Mouse (Mus musculus): ENCODE data around the gene Bak1. TPM values are rescaled to one million over a fixed set of nuclear protein-coding genes. Genes with fewer than 3 reads are reported as not detected.
"Not testable (repeated sequence)": the region's sequence is repeated elsewhere in the genome, so short reads cannot be mapped to it uniquely, and the experiment has no call there.

Bak1 gene
- polyA plus RNA-seq, 2 experiments = 11.1 to 48.6 TPM

GRCm38 (mm10) chr17:26985503-26986179 is 43.2 kb downstream of the Bak1 start:
- Histone ChIP-seq H3K4me2 (replicated peaks; ENCODE audit: low read depth, low read length, severe bottlenecking) (no peak overlapping the region), H3K4me3 (replicated peaks; ENCODE audit: low read length) (no peak overlapping the region), H3K9me3 (ENCODE audit: control insufficient read depth, low read length) (no peaks in the 10 kb centered on the region), H3K27ac (replicated peaks; ENCODE audit: low read depth, low read length) (no peak overlapping the region), H3K4me1 (ENCODE audit: control insufficient read depth, insufficient read depth, low read length) (no peaks in the 10 kb centered on the region), H3K9ac (ENCODE audit: low read depth, low read length, severe bottlenecking) (no peak overlapping the region), H3K36me3 (ENCODE audit: control insufficient read depth, insufficient read depth, low read length) (no peaks in the 10 kb centered on the region), H3K27me3 (ENCODE audit: control insufficient read depth, insufficient read depth, low read length) (no peaks in the 10 kb centered on the region)
- no peak for TF ChIP-seq POLR2A (IDR thresholded peaks at IDR 0.05; ENCODE audit: borderline replicate concordance, extremely low read depth, insufficient read depth, insufficient read length)
- ATAC-seq (ENCODE audit: low FRiP score, low read depth) (no peak), DNase-seq (ENCODE audit: low spot score) (no peak)
- 86% methylated on average over 10 of the region's 10 CpGs for WGBS

- no peak for TF ChIP-seq POLR2A (IDR thresholded peaks at IDR 0.05; ENCODE audit: borderline replicate concordance, extremely low read depth, insufficient read depth, insufficient read length)
- H3K27me3 ChIP-seq (ENCODE audit: control insufficient read depth, insufficient read depth, low read length) = no peaks in the 10 kb centered on the region
- H3K9me3 ChIP-seq (ENCODE audit: control insufficient read depth, low read length) = no peaks in the 10 kb centered on the region
- DNase-seq (ENCODE audit: low spot score) = no peak
- no peak overlapping the region for H3K27ac ChIP-seq (replicated peaks; ENCODE audit: low read depth, low read length)
- peaks cover 11% of the 10 kb centered on the region for H3K36me3 ChIP-seq (ENCODE audit: control insufficient read depth, insufficient read depth, low read length)
- H3K4me3 ChIP-seq (replicated peaks; ENCODE audit: low read length) = no peak overlapping the region
- no peaks in the 10 kb centered on the region for H3K4me1 ChIP-seq (ENCODE audit: control insufficient read depth, insufficient read depth, low read length)
- no peak overlapping the region for H3K9ac ChIP-seq (ENCODE audit: low read depth, low read length, severe bottlenecking)
- WGBS = 93% methylated on average over 4 of the region's 4 CpGs
- no peak overlapping the region for H3K4me2 ChIP-seq (replicated peaks; ENCODE audit: low read depth, low read length, severe bottlenecking)
- ATAC-seq (ENCODE audit: low FRiP score, low read depth) = no peak
Measured at GRCm38 (mm10) chr17:26983382-26983781, 45.4 kb downstream of the Bak1 start.

GRCm38 (mm10) chr17:26981050-26981449 is 47.8 kb downstream of the Bak1 start:
- TF ChIP-seq POLR2A (IDR thresholded peaks at IDR 0.05; ENCODE audit: borderline replicate concordance, extremely low read depth, insufficient read depth, insufficient read length) = no peak
- Histone ChIP-seq H3K27me3 (ENCODE audit: control insufficient read depth, insufficient read depth, low read length) (no peaks in the 10 kb centered on the region), H3K4me1 (ENCODE audit: control insufficient read depth, insufficient read depth, low read length) (no peaks in the 10 kb centered on the region), H3K36me3 (ENCODE audit: control insufficient read depth, insufficient read depth, low read length) (peaks cover 34% of the 10 kb centered on the region), H3K4me3 (replicated peaks; ENCODE audit: low read length) (no peak overlapping the region), H3K9ac (ENCODE audit: low read depth, low read length, severe bottlenecking) (no peak overlapping the region), H3K27ac (replicated peaks; ENCODE audit: low read depth, low read length) (no peak overlapping the region), H3K4me2 (replicated peaks; ENCODE audit: low read depth, low read length, severe bottlenecking) (no peak overlapping the region), H3K9me3 (ENCODE audit: control insufficient read depth, low read length) (no peaks in the 10 kb centered on the region)
- ATAC-seq (ENCODE audit: low FRiP score, low read depth) (no peak), DNase-seq (ENCODE audit: low spot score) (no peak)
- WGBS = 67% methylated on average over 2 of the region's 2 CpGs

GRCm38 (mm10) chr17:26979426-26979825 is 49.4 kb downstream of the Bak1 start:
- Histone ChIP-seq H3K36me3 (ENCODE audit: control insufficient read depth, insufficient read depth, low read length) (peaks cover 49% of the 10 kb centered on the region), H3K4me2 (replicated peaks; ENCODE audit: low read depth, low read length, severe bottlenecking) (no peak overlapping the region), H3K9me3 (ENCODE audit: control insufficient read depth, low read length) (no peaks in the 10 kb centered on the region), H3K4me3 (replicated peaks; ENCODE audit: low read length) (no peak overlapping the region), H3K9ac (ENCODE audit: low read depth, low read length, severe bottlenecking) (no peak overlapping the region), H3K27me3 (ENCODE audit: control insufficient read depth, insufficient read depth, low read length) (no peaks in the 10 kb centered on the region), H3K27ac (replicated peaks; ENCODE audit: low read depth, low read length) (no peak overlapping the region), H3K4me1 (ENCODE audit: control insufficient read depth, insufficient read depth, low read length) (no peaks in the 10 kb centered on the region)
- DNase-seq (ENCODE audit: low spot score) (no peak), ATAC-seq (ENCODE audit: low FRiP score, low read depth) (no peak)
- WGBS = 65% methylated on average over 2 of the region's 2 CpGs
- no peak for TF ChIP-seq POLR2A (IDR thresholded peaks at IDR 0.05; ENCODE audit: borderline replicate concordance, extremely low read depth, insufficient read depth, insufficient read length)

DNA sequence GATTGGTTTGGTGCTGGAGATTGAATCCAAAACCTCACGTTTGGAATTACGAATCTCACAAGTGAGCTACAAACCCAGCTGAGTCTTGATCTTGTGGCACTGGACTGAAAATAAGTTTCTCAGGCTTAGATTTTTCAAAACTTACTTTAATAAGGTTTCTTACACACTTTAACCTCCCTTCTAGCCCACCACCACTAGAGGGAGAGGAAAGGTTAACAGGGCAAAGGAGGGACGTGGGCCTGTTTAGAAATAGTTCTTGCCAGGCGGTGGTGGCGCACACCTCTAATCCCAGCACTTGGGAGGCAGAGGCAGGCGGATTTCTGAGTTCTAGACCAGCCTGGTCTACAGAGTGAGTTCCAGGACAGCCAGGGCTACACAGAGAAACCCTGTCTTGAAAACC is 51.5 kb downstream of the Bak1 start:
- not testable (repeated sequence) for H3K4me2 ChIP-seq (replicated peaks; ENCODE audit: low read depth, low read length, severe bottlenecking); H3K9ac ChIP-seq (ENCODE audit: low read depth, low read length, severe bottlenecking); ATAC-seq (ENCODE audit: low FRiP score, low read depth); H3K9me3 ChIP-seq (ENCODE audit: control insufficient read depth, low read length); DNase-seq (ENCODE audit: low spot score); H3K27me3 ChIP-seq (ENCODE audit: control insufficient read depth, insufficient read depth, low read length); H3K4me1 ChIP-seq (ENCODE audit: control insufficient read depth, insufficient read depth, low read length); H3K4me3 ChIP-seq (replicated peaks; ENCODE audit: low read length); H3K27ac ChIP-seq (replicated peaks; ENCODE audit: low read depth, low read length)
- 91% methylated on average over 6 of the region's 6 CpGs for WGBS
- H3K36me3 ChIP-seq (ENCODE audit: control insufficient read depth, insufficient read depth, low read length) = peaks cover 49% of the 10 kb centered on the region

DNA sequence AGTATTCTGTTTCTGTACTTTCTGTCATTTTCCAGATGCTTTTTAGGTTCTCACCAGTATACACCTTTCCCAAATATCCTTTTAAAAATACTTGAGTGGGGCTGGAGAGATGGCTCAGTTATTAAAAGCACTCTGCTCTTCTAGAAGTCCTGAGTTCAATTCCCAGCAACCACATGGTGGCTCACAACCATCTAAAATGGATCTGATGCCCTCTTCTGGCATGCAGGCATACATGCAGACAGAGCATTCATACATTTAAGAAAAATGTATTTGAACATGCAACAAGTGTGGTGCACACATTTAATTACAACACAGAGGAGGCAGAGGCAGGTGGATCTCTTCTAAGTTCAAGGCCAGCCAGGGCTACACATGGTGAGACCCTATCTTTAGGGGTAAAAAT is 53.4 kb downstream of the Bak1 start:
- Histone ChIP-seq H3K9ac (ENCODE audit: low read depth, low read length, severe bottlenecking) (no peak overlapping the region), H3K27ac (replicated peaks; ENCODE audit: low read depth, low read length) (no peak overlapping the region), H3K4me1 (ENCODE audit: control insufficient read depth, insufficient read depth, low read length) (peaks cover 17% of the 10 kb centered on the region), H3K4me3 (replicated peaks; ENCODE audit: low read length) (no peak overlapping the region), H3K27me3 (ENCODE audit: control insufficient read depth, insufficient read depth, low read length) (no peaks in the 10 kb centered on the region), H3K4me2 (replicated peaks; ENCODE audit: low read depth, low read length, severe bottlenecking) (no peak overlapping the region), H3K9me3 (ENCODE audit: control insufficient read depth, low read length) (no peaks in the 10 kb centered on the region), H3K36me3 (ENCODE audit: control insufficient read depth, insufficient read depth, low read length) (peaks cover 55% of the 10 kb centered on the region)
- no peak for ATAC-seq (ENCODE audit: low FRiP score, low read depth)
- TF ChIP-seq POLR2A (IDR thresholded peaks at IDR 0.05; ENCODE audit: borderline replicate concordance, extremely low read depth, insufficient read depth, insufficient read length) = no peak
- no peak for DNase-seq (ENCODE audit: low spot score)

All from limb, embryonic 14.5 days (tissue).